ENCODE assay signal across 8 mouse cellular contexts in genomic region chr11:6404699-6405566, GRCm38 (mm10). TPM values are rescaled to one million over a fixed set of nuclear protein-coding genes. Genes with fewer than 3 reads are reported as not detected.
DNase-seq lines count a peak whose midpoint lies in the region; ATAC-seq and TF ChIP-seq lines count a peak whose summit lies in the region.

No protein-coding gene starts in this region.

- TF ChIP-seq CTCF in E14TG2a.4 (conservative IDR thresholded peaks at IDR 0.05; ENCODE audit: low read length), result no peak
- no peak for TF ChIP-seq CTCF in hindbrain, postnatal 0 days (IDR thresholded peaks at IDR 0.05; ENCODE audit: low read depth)
- no peak for TF ChIP-seq CTCF in midbrain, postnatal 0 days (IDR thresholded peaks at IDR 0.05)

- peaks cover 75% of the 10 kb centered on the region for H3K36me3 ChIP-seq in E14TG2a.4 (ENCODE audit: insufficient read depth, low read length)
- peaks cover 71% of the 10 kb centered on the region for H3K36me3 ChIP-seq in embryonic facial prominence, embryonic 10.5 days (replicated peaks)
- peaks cover 55% of the 10 kb centered on the region for H3K36me3 ChIP-seq in hindbrain, postnatal 0 days (ENCODE audit: insufficient read depth, low read length)
- H3K36me3 ChIP-seq in midbrain, postnatal 0 days (ENCODE audit: insufficient read depth, low read length), result peaks cover 59% of the 10 kb centered on the region

- H3K9me3 ChIP-seq in E14TG2a.4 (ENCODE audit: low read length), result peaks cover 6% of the 10 kb centered on the region; the same call in 1 of the 2 replicates
- no peaks in the 10 kb centered on the region for H3K9me3 ChIP-seq in embryonic facial prominence, embryonic 10.5 days
- no peaks in the 10 kb centered on the region for H3K9me3 ChIP-seq in hindbrain, postnatal 0 days (ENCODE audit: low read length)
- H3K9me3 ChIP-seq in midbrain, postnatal 0 days (ENCODE audit: low read length), result no peaks in the 10 kb centered on the region

- no peak overlapping the region for H3K4me2 ChIP-seq in hindbrain, postnatal 0 days (ENCODE audit: low read depth, low read length)
- no peak overlapping the region for H3K4me2 ChIP-seq in midbrain, postnatal 0 days (ENCODE audit: low read depth, low read length, poor library complexity, severe bottlenecking)

- H3K9ac ChIP-seq in hindbrain, postnatal 0 days (replicated peaks; ENCODE audit: low read length), result no peak overlapping the region
- no peak overlapping the region for H3K9ac ChIP-seq in midbrain, postnatal 0 days (replicated peaks; ENCODE audit: low read length, poor library complexity, severe bottlenecking)

- peak; percentile 56 for ATAC-seq in hindbrain, postnatal 0 days
- no peak for ATAC-seq in midbrain, postnatal 0 days (ENCODE audit: low FRiP score)

- H3K4me1 ChIP-seq in E14TG2a.4 (replicated peaks; ENCODE audit: low read depth, low read length), result peaks cover 73% of the 10 kb centered on the region
- peaks cover 27% of the 10 kb centered on the region for H3K4me1 ChIP-seq in embryonic facial prominence, embryonic 10.5 days
- peaks cover 5% of the 10 kb centered on the region; the same call in 1 of the 2 replicates for H3K4me1 ChIP-seq in hindbrain, postnatal 0 days (ENCODE audit: insufficient read depth, low read length)
- H3K4me1 ChIP-seq in midbrain, postnatal 0 days (ENCODE audit: insufficient read depth, low read length), result no peaks in the 10 kb centered on the region

- peak overlapping the region; percentile 79 for H3K27ac ChIP-seq in embryonic facial prominence, embryonic 10.5 days (replicated peaks)
- H3K27ac ChIP-seq in hindbrain, postnatal 0 days, result peak overlapping the region; percentile 74; the same call in 1 of the 2 replicates
- H3K27ac ChIP-seq in midbrain, postnatal 0 days (ENCODE audit: low read depth, low read length), result peak overlapping the region; percentile 47; the same call in 1 of the 2 replicates

- H3K4me3 ChIP-seq in E14TG2a.4 (replicated peaks; ENCODE audit: low read length), result peak overlapping the region; percentile 13; the same call in 1 of the 2 replicates
- no peak overlapping the region for H3K4me3 ChIP-seq in embryonic facial prominence, embryonic 10.5 days
- no peak overlapping the region for H3K4me3 ChIP-seq in hindbrain, postnatal 0 days (ENCODE audit: low read length)
- H3K4me3 ChIP-seq in midbrain, postnatal 0 days (ENCODE audit: low read depth, low read length), result no peak overlapping the region

- DNase-seq in frontal cortex, postnatal 10 days (ENCODE audit: low spot score in 2 of 2), result peak; percentile 24 to 32
- no peak for DNase-seq in frontal cortex, postnatal 25 days (ENCODE audit: low spot score in 2 of 2)
- no peak for DNase-seq in embryonic facial prominence, embryonic 10.5 days (ENCODE audit: low spot score)
- DNase-seq in hindbrain, postnatal 0 days (ENCODE audit: low spot score), result peak; percentile 80
- DNase-seq in midbrain, postnatal 0 days (ENCODE audit: low spot score), result peak; percentile 79
- DNase-seq in thymus, postnatal 4 days, result no peak
- no peak for DNase-seq in urinary bladder, postnatal 14 days (ENCODE audit: low spot score)

- 91% methylated on average over 9 of the region's 9 CpGs for WGBS in embryonic facial prominence, embryonic 10.5 days
- 70% methylated on average over 9 of the region's 9 CpGs for WGBS in hindbrain, postnatal 0 days
- 85% methylated on average over 9 of the region's 9 CpGs for WGBS in midbrain, postnatal 0 days

- H3K27me3 ChIP-seq in E14TG2a.4 (ENCODE audit: insufficient read depth, low read length), result no peaks in the 10 kb centered on the region
- H3K27me3 ChIP-seq in embryonic facial prominence, embryonic 10.5 days (replicated peaks; ENCODE audit: low read depth, poor library complexity, severe bottlenecking), result no peaks in the 10 kb centered on the region
- no peaks in the 10 kb centered on the region for H3K27me3 ChIP-seq in hindbrain, postnatal 0 days (ENCODE audit: insufficient read depth, low read length)
- H3K27me3 ChIP-seq in midbrain, postnatal 0 days (ENCODE audit: insufficient read depth, low read length), result no peaks in the 10 kb centered on the region

RNA-seq across cellular contexts. Expression of gene Ppia, which starts 10.3 kb away (rescaled TPM):
- 6,156 and 6,219 TPM in 2 replicates for polyA plus RNA-seq in embryonic facial prominence, embryonic 10.5 days (2016; fragmentation: Nextera tagmentation; extraction: Ambion mirVana)
- total RNA-seq in hindbrain, postnatal 0 days (2014; rRNA removed), result 2,267 and 2,460 TPM in 2 replicates
- polyA plus RNA-seq in hindbrain, postnatal 0 days (2015; fragmentation: Nextera tagmentation; extraction: Ambion mirVana), result 5,475 and 5,597 TPM in 2 replicates
- 2,296 and 2,489 TPM in 2 replicates for total RNA-seq in midbrain, postnatal 0 days (2014; rRNA removed)
- 5,099 and 5,106 TPM in 2 replicates for polyA plus RNA-seq in midbrain, postnatal 0 days (2015; fragmentation: Nextera tagmentation; extraction: Ambion mirVana)

RNA-seq across cellular contexts. Expression of gene Zmiz2, which starts 16.1 kb away (rescaled TPM):
- 13.1 and 13.6 TPM in 2 replicates for polyA plus RNA-seq in embryonic facial prominence, embryonic 10.5 days (2016; fragmentation: Nextera tagmentation; extraction: Ambion mirVana)
- 136 and 149 TPM in 2 replicates for total RNA-seq in hindbrain, postnatal 0 days (2014; rRNA removed)
- 27.0 and 29.0 TPM in 2 replicates for polyA plus RNA-seq in hindbrain, postnatal 0 days (2015; fragmentation: Nextera tagmentation; extraction: Ambion mirVana)
- total RNA-seq in midbrain, postnatal 0 days (2014; rRNA removed), result 139 and 153 TPM in 2 replicates
- polyA plus RNA-seq in midbrain, postnatal 0 days (2015; fragmentation: Nextera tagmentation; extraction: Ambion mirVana), result 33.7 and 36.0 TPM in 2 replicates

RNA-seq across cellular contexts. Expression of gene H2afv, which starts 39.3 kb away (rescaled TPM):
- polyA plus RNA-seq in embryonic facial prominence, embryonic 10.5 days (2016; fragmentation: Nextera tagmentation; extraction: Ambion mirVana), result 746 and 786 TPM in 2 replicates
- 75.5 and 95.0 TPM in 2 replicates for total RNA-seq in hindbrain, postnatal 0 days (2014; rRNA removed)
- 251 and 254 TPM in 2 replicates for polyA plus RNA-seq in hindbrain, postnatal 0 days (2015; fragmentation: Nextera tagmentation; extraction: Ambion mirVana)
- 46.2 and 57.2 TPM in 2 replicates for total RNA-seq in midbrain, postnatal 0 days (2014; rRNA removed)
- polyA plus RNA-seq in midbrain, postnatal 0 days (2015; fragmentation: Nextera tagmentation; extraction: Ambion mirVana), result 133 and 142 TPM in 2 replicates

Comparison
In these comparisons a context has a peak if more than half of its experiments do, and no peak if none do; other contexts are left out.
1. DNase-seq: peak in frontal cortex, postnatal 10 days (2 of 2), hindbrain, postnatal 0 days (single experiment) and midbrain, postnatal 0 days (single experiment); none in frontal cortex, postnatal 25 days (0 of 2), embryonic facial prominence, embryonic 10.5 days (single experiment), thymus, postnatal 4 days (single experiment) and urinary bladder, postnatal 14 days (single experiment).
2. Peak in every context shown above with its lines, with median percentiles within 50 percentile points of each other: H3K27ac ChIP-seq.